In genomic region chr10:93165416-93166381, GRCm38 (mm10) we compare ENCODE assay signal across 8 mouse cellular contexts. TPM values are rescaled to one million over a fixed set of nuclear protein-coding genes. Genes with fewer than 3 reads are reported as not detected.
DNase-seq lines count a peak whose midpoint lies in the region; ATAC-seq and TF ChIP-seq lines count a peak whose summit lies in the region.

No protein-coding gene starts in this region.

- intact Hi-C loops in left cerebral cortex, postnatal 25 days (cut with DNase I), result loop anchor here (10.0 kb wide), 1 partner anchor 289 kb away; the partner anchor contains the start of gene Lta4h

- H3K4me2 ChIP-seq in limb, embryonic 13.5 days (replicated peaks), result peak overlapping the region; percentile 3
- H3K4me2 ChIP-seq in neural tube, embryonic 14.5 days (ENCODE audit: low read depth, low read length), result peak overlapping the region; percentile 36

- H3K27ac ChIP-seq in forebrain, embryonic 10.5 days, result peak overlapping the region; percentile 78
- H3K27ac ChIP-seq in limb, embryonic 13.5 days, result 0 out of 2 replicates have a peak overlapping the region, but pooled peaks have one; percentile 6
- no peak overlapping the region for H3K27ac ChIP-seq in neural tube, embryonic 14.5 days (ENCODE audit: low read depth, low read length)

- H3K9me3 ChIP-seq in E14TG2a.4 (ENCODE audit: low read length), result no peaks in the 10 kb centered on the region
- no peaks in the 10 kb centered on the region for H3K9me3 ChIP-seq in forebrain, embryonic 10.5 days
- H3K9me3 ChIP-seq in limb, embryonic 13.5 days, result no peaks in the 10 kb centered on the region
- no peaks in the 10 kb centered on the region for H3K9me3 ChIP-seq in neural tube, embryonic 14.5 days (ENCODE audit: control insufficient read depth, low read length)

- ATAC-seq in cerebellum, adult (ENCODE audit: insufficient number of reproducible peaks, low FRiP score, low TSS enrichment), result no peak
- ATAC-seq in limb, embryonic 13.5 days (ENCODE audit: low FRiP score, low read depth), result no peak
- no peak for ATAC-seq in neural tube, embryonic 14.5 days (ENCODE audit: low read depth)

- H3K4me1 ChIP-seq in E14TG2a.4 (replicated peaks; ENCODE audit: low read depth, low read length), result peaks cover 64% of the 10 kb centered on the region
- peaks cover 71% of the 10 kb centered on the region for H3K4me1 ChIP-seq in forebrain, embryonic 10.5 days
- peaks cover 31% of the 10 kb centered on the region for H3K4me1 ChIP-seq in limb, embryonic 13.5 days
- peaks cover 26% of the 10 kb centered on the region for H3K4me1 ChIP-seq in neural tube, embryonic 14.5 days (ENCODE audit: control insufficient read depth, insufficient read depth, low read length)

- H3K9ac ChIP-seq in limb, embryonic 13.5 days, result no peak overlapping the region
- no peak overlapping the region for H3K9ac ChIP-seq in neural tube, embryonic 14.5 days (replicated peaks; ENCODE audit: low read depth, low read length)

- no peaks in the 10 kb centered on the region for H3K27me3 ChIP-seq in E14TG2a.4 (ENCODE audit: insufficient read depth, low read length)
- no peaks in the 10 kb centered on the region for H3K27me3 ChIP-seq in forebrain, embryonic 10.5 days (ENCODE audit: poor library complexity, severe bottlenecking)
- no peaks in the 10 kb centered on the region for H3K27me3 ChIP-seq in limb, embryonic 13.5 days
- H3K27me3 ChIP-seq in neural tube, embryonic 14.5 days (ENCODE audit: control insufficient read depth, insufficient read depth, low read length), result no peaks in the 10 kb centered on the region

- H3K36me3 ChIP-seq in E14TG2a.4 (ENCODE audit: insufficient read depth, low read length), result no peaks in the 10 kb centered on the region
- H3K36me3 ChIP-seq in forebrain, embryonic 10.5 days (replicated peaks), result no peaks in the 10 kb centered on the region
- no peaks in the 10 kb centered on the region for H3K36me3 ChIP-seq in limb, embryonic 13.5 days
- no peaks in the 10 kb centered on the region for H3K36me3 ChIP-seq in neural tube, embryonic 14.5 days (ENCODE audit: control insufficient read depth, insufficient read depth, low read length)

- peak overlapping the region; percentile 61 for H3K4me3 ChIP-seq in E14TG2a.4 (replicated peaks; ENCODE audit: low read length)
- peak overlapping the region; percentile 32 for H3K4me3 ChIP-seq in forebrain, embryonic 10.5 days
- no peak overlapping the region for H3K4me3 ChIP-seq in limb, embryonic 13.5 days
- H3K4me3 ChIP-seq in neural tube, embryonic 14.5 days (ENCODE audit: low read depth, low read length), result no peak overlapping the region; the same call in 1 of the 2 replicates

- peak; percentile 36 to 39 for DNase-seq in cerebellum, postnatal 25 days
- DNase-seq in forebrain, embryonic 10.5 days (ENCODE audit: extremely low spot score, low spot score), result no peak
- no peak for DNase-seq in left cerebral cortex, postnatal 25 days (ENCODE audit: low spot score in 2 of 2)
- no peak for DNase-seq in left cerebral cortex, adult 8-10 months (ENCODE audit: low spot score in 2 of 2)

- 5% methylated on average over 14 of the region's 14 CpGs for WGBS in forebrain, embryonic 10.5 days
- WGBS in limb, embryonic 13.5 days, result 34% methylated on average over 14 of the region's 14 CpGs
- 9% methylated on average over 14 of the region's 14 CpGs for WGBS in neural tube, embryonic 14.5 days

- no peak for TF ChIP-seq CTCF in E14TG2a.4 (conservative IDR thresholded peaks at IDR 0.05; ENCODE audit: low read length)

RNA-seq across cellular contexts. Expression of gene Cdk17, which starts 5.0 kb away (rescaled TPM):
- polyA plus RNA-seq in forebrain, embryonic 10.5 days (2016; fragmentation: Nextera tagmentation; extraction: Ambion mirVana), result 17.6 and 18.2 TPM in 2 replicates
- 16.4 and 16.6 TPM in 2 replicates for polyA plus RNA-seq in limb, embryonic 13.5 days (2015; fragmentation: Nextera tagmentation; extraction: Ambion mirVana)
- polyA plus RNA-seq in neural tube, embryonic 14.5 days (2014; fragmentation: Nextera tagmentation; extraction: Ambion mirVana), result 62.8 and 70.5 TPM in 2 replicates
- total RNA-seq in left cerebral cortex, postnatal 25 days (2021), result 100 to 1,000 TPM; 217 to 221 TPM
- total RNA-seq in left cerebral cortex, adult 8-10 months (2022), result 100 to 1,000 TPM; 212 to 264 (median 240) TPM

Comparison
In these comparisons a context has a peak if more than half of its experiments do, and no peak if none do; other contexts are left out.
1. DNase-seq: peak in cerebellum, postnatal 25 days (2 of 2); none in forebrain, embryonic 10.5 days (single experiment), left cerebral cortex, postnatal 25 days (0 of 2) and left cerebral cortex, adult 8-10 months (0 of 2).
2. H3K4me3 ChIP-seq: peak in E14TG2a.4 (single experiment) and forebrain, embryonic 10.5 days (single experiment); none in limb, embryonic 13.5 days (single experiment) and neural tube, embryonic 14.5 days (single experiment).